Comparison of ENCODE assay signal across 8 mouse cellular contexts in the genomic region with DNA sequence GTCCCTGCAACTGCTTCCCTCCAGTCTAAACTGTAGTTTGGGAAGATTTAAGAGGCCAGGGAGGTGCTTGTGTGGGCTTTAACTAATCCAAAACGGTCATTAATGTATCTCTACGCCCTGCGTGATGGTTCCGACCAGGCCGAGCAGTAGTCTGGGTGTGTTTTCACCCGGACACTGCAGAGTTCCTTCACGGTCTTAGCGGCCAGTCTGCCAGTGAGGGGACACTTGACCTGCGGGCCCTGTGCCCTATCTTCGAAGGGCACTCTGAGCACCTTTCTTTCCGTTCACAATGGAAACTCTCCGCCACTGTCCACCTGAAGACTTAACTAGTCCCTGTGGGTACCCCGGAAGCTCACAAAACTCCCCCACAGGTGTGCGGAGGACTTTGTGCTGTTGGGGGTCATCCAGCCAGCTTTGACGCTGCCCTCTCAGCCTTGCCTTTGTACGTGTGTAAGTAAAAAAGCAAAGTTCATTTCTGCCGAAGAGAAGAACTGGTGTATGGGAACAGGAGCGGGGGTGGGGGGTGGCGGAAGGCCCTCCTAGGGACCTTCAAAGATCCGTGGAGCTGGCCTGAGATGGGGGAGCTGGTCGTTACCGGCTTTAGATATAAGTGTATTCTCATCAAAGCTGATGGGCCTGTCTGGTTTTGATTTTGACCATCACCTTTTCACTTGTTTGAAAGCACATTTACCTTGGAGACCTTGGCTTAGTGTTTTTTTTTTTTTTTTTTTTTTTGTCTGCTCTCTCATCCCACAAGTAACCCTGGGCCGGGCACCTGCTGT. TPM values are rescaled to one million over a fixed set of nuclear protein-coding genes. Genes with fewer than 3 reads are reported as not detected.
DNase-seq lines count a peak whose midpoint lies in the region; ATAC-seq lines count a peak whose summit lies in the region.

No protein-coding gene starts in this region.

- H3K27me3 ChIP-seq in forebrain, embryonic 14.5 days (replicated peaks; ENCODE audit: control insufficient read depth, insufficient read depth, low read length) = no peaks in the 10 kb centered on the region
- H3K27me3 ChIP-seq in intestine, embryonic 15.5 days (replicated peaks) = no peaks in the 10 kb centered on the region
- peaks cover 22% of the 10 kb centered on the region for H3K27me3 ChIP-seq in liver, embryonic 16.5 days (ENCODE audit: control insufficient read depth, insufficient read depth, low read depth, low read length)

- DNase-seq in B cell, adult 2 months = peak; percentile 38 to 53
- DNase-seq in adipocyte (ENCODE audit: low spot score) = peak; percentile 50
- DNase-seq in forebrain, embryonic 14.5 days (ENCODE audit: low spot score) = no peak
- peak; percentile 44 for DNase-seq in retina, embryonic 14.5 days (ENCODE audit: low spot score)
- DNase-seq in layer of hippocampus, postnatal 25 days (ENCODE audit: extremely low spot score in 1 of 2, low spot score in 1 of 2) = no peak
- DNase-seq in frontal cortex, adult 2 months (ENCODE audit: extremely low spot score in 1 of 2, low spot score in 1 of 2) = no peak

- H3K4me1 ChIP-seq in forebrain, embryonic 14.5 days (ENCODE audit: control insufficient read depth, insufficient read depth, low read length) = peaks cover 25% of the 10 kb centered on the region; the same call in 1 of the 2 replicates
- peaks cover 22% of the 10 kb centered on the region for H3K4me1 ChIP-seq in intestine, embryonic 15.5 days (replicated peaks)
- peaks cover 18% of the 10 kb centered on the region for H3K4me1 ChIP-seq in liver, embryonic 16.5 days (ENCODE audit: control insufficient read depth, low read depth, low read length)

- 2% methylated on average over 23 of the region's 23 CpGs for WGBS in forebrain, embryonic 14.5 days
- WGBS in intestine, embryonic 15.5 days = 9% methylated on average over 23 of the region's 23 CpGs
- WGBS in liver, embryonic 16.5 days (ENCODE audit: insufficient replicate concordance) = 4% methylated on average over 23 of the region's 23 CpGs

- no peak for ATAC-seq in forebrain, embryonic 14.5 days
- ATAC-seq in intestine, embryonic 15.5 days = no peak
- no peak; the same call in 1 of the 2 replicates for ATAC-seq in liver, embryonic 16.5 days (ENCODE audit: low read depth)

- no peak overlapping the region for H3K27ac ChIP-seq in forebrain, embryonic 14.5 days (ENCODE audit: low read depth, low read length)
- H3K27ac ChIP-seq in intestine, embryonic 15.5 days = peak overlapping the region; percentile 94
- H3K27ac ChIP-seq in liver, embryonic 16.5 days (ENCODE audit: low read length) = peak overlapping the region; percentile 88

- H3K4me2 ChIP-seq in forebrain, embryonic 14.5 days (ENCODE audit: low read length) = peak overlapping the region; percentile 94
- peak overlapping the region; percentile 79 for H3K4me2 ChIP-seq in intestine, embryonic 15.5 days (replicated peaks)
- peak overlapping the region; percentile 83 for H3K4me2 ChIP-seq in liver, embryonic 16.5 days (ENCODE audit: low read depth, low read length)

- H3K9ac ChIP-seq in forebrain, embryonic 14.5 days (ENCODE audit: low read length) = peak overlapping the region; percentile 95
- peak overlapping the region; percentile 95 for H3K9ac ChIP-seq in intestine, embryonic 15.5 days
- peak overlapping the region; percentile 74 for H3K9ac ChIP-seq in liver, embryonic 16.5 days (ENCODE audit: low read depth, low read length)

- peak overlapping the region; percentile 85 for H3K4me3 ChIP-seq in forebrain, embryonic 14.5 days (ENCODE audit: low read depth, low read length)
- peak overlapping the region; percentile 88 for H3K4me3 ChIP-seq in intestine, embryonic 15.5 days (replicated peaks)
- H3K4me3 ChIP-seq in liver, embryonic 16.5 days (ENCODE audit: low read depth, low read length) = peak overlapping the region; percentile 72

- no peaks in the 10 kb centered on the region for H3K9me3 ChIP-seq in forebrain, embryonic 14.5 days (replicated peaks; ENCODE audit: control insufficient read depth, low read length)
- no peaks in the 10 kb centered on the region for H3K9me3 ChIP-seq in intestine, embryonic 15.5 days
- no peaks in the 10 kb centered on the region for H3K9me3 ChIP-seq in liver, embryonic 16.5 days (replicated peaks; ENCODE audit: control insufficient read depth, low read length)

- no peaks in the 10 kb centered on the region for H3K36me3 ChIP-seq in forebrain, embryonic 14.5 days (ENCODE audit: control insufficient read depth, insufficient read depth, low read length)
- H3K36me3 ChIP-seq in intestine, embryonic 15.5 days = no peaks in the 10 kb centered on the region
- H3K36me3 ChIP-seq in liver, embryonic 16.5 days (ENCODE audit: control insufficient read depth, insufficient read depth) = no peaks in the 10 kb centered on the region

RNA-seq across cellular contexts. Expression of gene Zfp710, which starts 3.2 kb away (rescaled TPM):
- 17.6 and 18.3 TPM in 2 replicates for polyA plus RNA-seq in forebrain, embryonic 14.5 days (2014; fragmentation: Nextera tagmentation; extraction: Ambion mirVana)
- 13.5 and 13.6 TPM in 2 replicates for polyA plus RNA-seq in intestine, embryonic 15.5 days (2015; fragmentation: Nextera tagmentation; extraction: Ambion mirVana)
- 6.8 and 7.4 TPM in 2 replicates for polyA plus RNA-seq in liver, embryonic 16.5 days (2015; fragmentation: Nextera tagmentation; extraction: Ambion mirVana)
- total RNA-seq in layer of hippocampus, postnatal 25 days (2021) = 10 to 100 TPM; 20.9 to 22.9 TPM
- polyA plus RNA-seq in frontal cortex, adult 2 months (2012; rRNA removed) = 19.5 and 20.2 TPM in 2 replicates

Comparison
In these comparisons a context has a peak if more than half of its experiments do, and no peak if none do; other contexts are left out.
1. DNase-seq: peak in B cell, adult 2 months (2 of 2), adipocyte (single experiment) and retina, embryonic 14.5 days (single experiment); none in forebrain, embryonic 14.5 days (single experiment), layer of hippocampus, postnatal 25 days (0 of 2) and frontal cortex, adult 2 months (0 of 2).
2. Peak in every context shown above with its lines, with median percentiles within 50 percentile points of each other: H3K4me2 ChIP-seq, H3K4me3 ChIP-seq and H3K9ac ChIP-seq.